Mouse (Mus musculus) liver, embryonic 14.5 days (tissue): Measurements from ENCODE around the gene P3h3.

Experiments
- CTCF ChIP-seq: IDR thresholded peaks from 2 replicates; pipeline ENCODE4 v1.5.1; 2016; ENCODE audit warnings: antibody characterized with exemption, low read depth, control low read depth
- EP300 ChIP-seq: IDR thresholded peaks from 2 replicates; pipeline ENCODE4 v1.6.1; 2016; ENCODE audit warnings: antibody characterized with exemption, low read depth

DNA sequence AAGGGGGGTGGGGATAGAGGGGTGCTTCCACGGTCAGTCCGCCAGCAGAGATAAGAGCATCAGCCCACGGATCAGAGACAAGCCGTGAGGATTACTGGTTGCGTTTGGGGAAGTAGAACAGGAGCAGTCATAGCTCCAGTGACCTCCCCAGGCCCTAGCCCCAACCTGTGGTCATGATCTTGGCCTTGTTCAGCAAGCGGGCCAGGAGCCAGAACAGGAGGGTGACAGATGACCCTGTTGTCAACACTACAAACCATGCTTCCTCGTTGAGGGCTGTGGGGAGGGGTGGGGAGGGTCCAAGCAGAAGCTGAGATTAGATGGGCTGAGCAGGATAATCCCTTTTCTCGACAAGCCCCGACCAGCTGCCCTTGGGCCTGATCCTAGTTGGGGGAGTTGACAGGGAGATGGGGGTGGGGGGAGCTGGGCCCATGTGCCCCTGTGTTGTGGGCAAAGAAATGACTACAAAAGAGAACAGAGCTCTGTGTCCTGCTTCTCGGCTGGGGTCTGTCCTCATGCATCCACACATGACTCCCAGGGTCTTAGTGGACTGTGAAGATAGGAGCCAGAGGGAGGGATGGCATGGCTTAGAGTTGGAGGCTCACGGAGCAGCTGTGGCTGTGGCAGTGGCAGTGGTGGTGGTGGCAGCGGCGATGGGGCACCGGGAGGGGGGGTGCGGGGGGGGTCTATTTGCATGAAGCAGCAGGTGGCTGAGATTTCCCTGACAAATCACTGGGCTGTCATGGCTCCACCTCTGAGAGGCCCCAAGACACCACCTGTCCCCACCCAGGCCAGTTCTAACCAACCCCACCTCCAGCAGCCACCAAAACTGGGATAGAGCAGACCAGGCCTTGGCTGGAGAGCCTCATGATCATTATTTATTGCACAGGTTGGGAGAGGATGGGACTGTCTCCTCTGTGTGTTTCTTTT, 17.0 kb downstream of the P3h3 start, which contains the start of gene Gnb3:
- TF ChIP-seq CTCF, result no peak
- no peak for TF ChIP-seq EP300
